Mouse (Mus musculus) lung, postnatal 0 days (tissue): Measurements from ENCODE around the gene Cfap61. TPM values are rescaled to one million over a fixed set of nuclear protein-coding genes. Genes with fewer than 3 reads are reported as not detected.

ENCODE experiments used
- ATAC-seq: fragments of 200-750 bp; cut with Nextera tagmentation; 2 replicates; pipeline ENCODE4 v1.8.0; 2017; ENCODE audit warnings: moderate library complexity
- DNase-seq: peaks from one replicate; pipeline ENCODE4 v3.0.0-alpha.2; 2016; ENCODE audit warnings: low spot score
- H3K27ac ChIP-seq: fragments of 300-500 bp; sonication (generic); 2 replicates; pipeline ENCODE4 v1.5.1; 2014; ENCODE audit warnings: antibody characterized with exemption, mild to moderate bottlenecking, low read length, mixed read lengths
- H3K27me3 ChIP-seq: fragments of 300-500 bp; sonication (generic); replicated peaks from 2 replicates; pipeline ENCODE4 v1.6.1; 2014; ENCODE audit warnings: low read length, mixed read lengths; ENCODE audit not compliant: insufficient read depth
- H3K36me3 ChIP-seq: fragments of 300-500 bp; sonication (generic); 2 replicates; pipeline ENCODE4 v1.6.1; 2014; ENCODE audit warnings: low read length, mixed read lengths; ENCODE audit not compliant: insufficient read depth
- H3K4me1 ChIP-seq: fragments of 300-500 bp; sonication (generic); 2 replicates; pipeline ENCODE4 v1.6.1; 2014; ENCODE audit warnings: antibody characterized with exemption, low read depth, low read length, mixed read lengths; ENCODE audit not compliant: insufficient read depth
- H3K4me2 ChIP-seq: fragments of 300-500 bp; sonication (generic); replicated peaks from 2 replicates; pipeline ENCODE4 v1.6.1; 2014; ENCODE audit warnings: low read depth, mild to moderate bottlenecking, low read length, moderate library complexity, mixed read lengths
- H3K4me3 ChIP-seq: fragments of 300-500 bp; sonication (generic); 2 replicates; pipeline ENCODE4 v1.5.1; 2014; ENCODE audit warnings: low read depth, low read length
- H3K9ac ChIP-seq: fragments of 300-500 bp; sonication (generic); replicated peaks from 2 replicates; pipeline ENCODE4 v1.6.1; 2014; ENCODE audit warnings: low read depth, mild to moderate bottlenecking
- H3K9me3 ChIP-seq: fragments of 300-500 bp; sonication (generic); 2 replicates; pipeline ENCODE4 v1.6.1; 2016; ENCODE audit warnings: low read length, mixed read lengths
- CTCF ChIP-seq: IDR thresholded peaks from 2 replicates; pipeline ENCODE4 v1.5.1; 2016; ENCODE audit warnings: antibody characterized with exemption, mild to moderate bottlenecking
- EP300 ChIP-seq: IDR thresholded peaks from 2 replicates; pipeline ENCODE4 v1.6.1; 2016; ENCODE audit warnings: antibody characterized with exemption, mild to moderate bottlenecking, control low read depth
- WGBS: fragments of 180-500 bp; shearing (Covaris S2); extraction: QIAGEN DNeasy Blood & Tissue Kit; methylation state at CpG from one replicate; pipeline ENCODE4 v1.1.7; 2014; 5-methylcytosine and 5-hydroxymethylcytosine counted together
- polyA plus RNA-seq: library from polyadenylated mRNA; unstranded; fragments of >200 nt; fragmentation: Nextera tagmentation; extraction: Ambion mirVana; gene quantifications from 2 replicates; pipeline ENCODE4 v1.2.1, GENCODE M21; 2015

The Cfap61 gene
- polyA plus RNA-seq, 1 experiment from 2014 or later: 4.9 TPM

GRCm38 (mm10) chr2:146050069-146050468 is 115.5 kb downstream of the Cfap61 start:
- WGBS: 43% methylated on average over 3 of the region's 3 CpGs
- Histone ChIP-seq H3K9ac (no peak overlapping the region), H3K27me3 (no peaks in the 10 kb centered on the region), H3K4me2 (no peak overlapping the region), H3K4me1 (no peaks in the 10 kb centered on the region), H3K36me3 (no peaks in the 10 kb centered on the region), H3K27ac (no peak overlapping the region), H3K9me3 (no peaks in the 10 kb centered on the region), H3K4me3 (no peak overlapping the region)
- TF ChIP-seq EP300: no peak
- no peak for TF ChIP-seq CTCF
- ATAC-seq: no peak
- DNase-seq: no peak

- DNase-seq: no peak
- no peak overlapping the region for H3K4me3 ChIP-seq
- no peak overlapping the region for H3K27ac ChIP-seq
- no peak for TF ChIP-seq CTCF
- no peak for TF ChIP-seq EP300
- H3K9me3 ChIP-seq: no peaks in the 10 kb centered on the region
- ATAC-seq: no peak
- H3K4me1 ChIP-seq: no peaks in the 10 kb centered on the region
- no peaks in the 10 kb centered on the region for H3K36me3 ChIP-seq
- WGBS: 78% methylated on average over 4 of the region's 4 CpGs
- H3K9ac ChIP-seq: no peak overlapping the region
- H3K4me2 ChIP-seq: no peak overlapping the region
- no peaks in the 10 kb centered on the region for H3K27me3 ChIP-seq
These were observed 116.8 kb downstream of the Cfap61 start for GRCm38 (mm10) chr2:146051334-146051733.

GRCm38 (mm10) chr2:146057123-146057522 is 122.5 kb downstream of the Cfap61 start:
- no peak overlapping the region for H3K9ac ChIP-seq
- H3K4me2 ChIP-seq: no peak overlapping the region
- H3K27ac ChIP-seq: no peak overlapping the region
- H3K9me3 ChIP-seq: no peaks in the 10 kb centered on the region
- H3K36me3 ChIP-seq: no peaks in the 10 kb centered on the region
- H3K4me1 ChIP-seq: no peaks in the 10 kb centered on the region
- no peak overlapping the region for H3K4me3 ChIP-seq
- ATAC-seq (no peak), DNase-seq (no peak)
- WGBS: 71% methylated on average over 4 of the region's 4 CpGs
- TF ChIP-seq EP300 (no peak), CTCF (no peak)
- no peaks in the 10 kb centered on the region for H3K27me3 ChIP-seq

- 63% methylated on average over 3 of the region's 3 CpGs for WGBS
- H3K27ac ChIP-seq: no peak overlapping the region
- no peak for ATAC-seq
These were observed 124.2 kb downstream of the Cfap61 start for GRCm38 (mm10) chr2:146058791-146059190.

GRCm38 (mm10) chr2:146061421-146062300 is 127.1 kb downstream of the Cfap61 start:
- Histone ChIP-seq H3K4me2 (peak overlapping the region; percentile 47), H3K9ac (no peak overlapping the region), H3K27me3 (no peaks in the 10 kb centered on the region), H3K4me3 (peak overlapping the region; percentile 17; the same call in 1 of the 2 replicates), H3K27ac (no peak overlapping the region), H3K36me3 (no peaks in the 10 kb centered on the region), H3K9me3 (no peaks in the 10 kb centered on the region), H3K4me1 (no peaks in the 10 kb centered on the region)
- ATAC-seq (no peak), DNase-seq (no peak)
- WGBS: 52% methylated on average over 16 of the region's 16 CpGs
- TF ChIP-seq EP300: no peak

More at GRCm38 (mm10) chr2:146058791-146059190, 124.2 kb downstream of the Cfap61 start:
- Histone ChIP-seq H3K27me3 (no peaks in the 10 kb centered on the region), H3K36me3 (no peaks in the 10 kb centered on the region), H3K4me3 (no peak overlapping the region), H3K9me3 (no peaks in the 10 kb centered on the region), H3K9ac (no peak overlapping the region), H3K4me1 (no peaks in the 10 kb centered on the region), H3K4me2 (no peak overlapping the region)
- DNase-seq: no peak
- TF ChIP-seq EP300 (no peak), CTCF (no peak)

DNA sequence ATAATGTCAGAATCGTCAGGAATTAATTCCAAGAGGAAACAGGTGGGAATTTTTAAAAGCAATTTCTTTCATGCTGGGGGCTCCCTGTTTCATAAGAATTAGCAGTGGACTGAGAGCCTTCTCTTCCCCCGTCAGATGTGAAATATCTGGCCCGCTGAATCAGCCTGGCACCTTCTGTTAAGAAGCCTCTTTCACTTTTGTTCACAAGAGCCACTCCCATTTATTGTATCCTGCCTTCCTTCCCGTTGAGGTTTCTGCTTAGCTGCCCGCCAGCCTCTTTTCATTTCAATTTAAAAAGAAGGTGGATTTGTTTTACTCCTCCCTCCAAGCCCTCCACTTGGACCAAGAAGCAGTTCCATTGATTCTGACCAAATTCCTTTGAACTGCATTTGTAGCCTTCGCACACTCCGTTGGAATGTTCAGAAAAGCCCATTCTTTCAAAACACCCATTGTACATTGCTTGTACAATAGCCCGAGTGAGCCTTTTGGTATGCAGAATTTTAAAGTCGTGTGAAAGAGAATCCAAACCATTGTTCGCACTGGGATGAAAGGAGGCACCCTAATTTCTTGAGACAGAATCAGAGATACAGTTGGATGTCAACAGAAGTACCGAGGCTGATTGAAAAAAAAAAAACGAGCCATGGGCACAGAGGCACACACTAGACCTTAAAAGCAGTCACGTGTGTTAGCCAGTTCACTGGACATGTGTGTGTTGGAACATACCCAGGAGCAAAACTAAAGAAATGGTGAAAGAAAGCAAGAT is 127.9 kb downstream of the Cfap61 start:
- DNase-seq: peak; percentile 38

More for the DNA sequence above, 127.9 kb downstream of the Cfap61 start:
- Histone ChIP-seq H3K4me3 (peak overlapping the region; percentile 17; the same call in 1 of the 2 replicates), H3K36me3 (no peaks in the 10 kb centered on the region), H3K27ac (no peak overlapping the region), H3K4me1 (no peaks in the 10 kb centered on the region), H3K9me3 (no peaks in the 10 kb centered on the region), H3K27me3 (no peaks in the 10 kb centered on the region), H3K9ac (no peak overlapping the region), H3K4me2 (peak overlapping the region; percentile 47)
- ATAC-seq: no peak
- 36% methylated on average over 13 of the region's 13 CpGs for WGBS
- no peak for TF ChIP-seq CTCF
- no peak for TF ChIP-seq EP300
